Mouse (Mus musculus) heart, postnatal 14 days (tissue): ENCODE measurements at regions not wholly inside any gene's neighbourhood (a gene's known extent, or its start where the extent isn't known, plus 50 kb on each side); places are given as distances from the start of the nearest gene placed in this dataset.
A peak's percentile ranks its signal among the peaks of the same experiment; 100 is the strongest.

Experiments
- DNase-seq, 2 experiments: peaks; one replicate each; pipeline ENCODE4 v3.0.0; 2021 to 2022
- intact Hi-C: fragments of 180-260 bp; cut with DNase I; formaldehyde crosslinking; loops from one replicate; pipeline ENCODE4 v1.15.1; 2025

GRCm38 (mm10) chr8:87037620-87038380 is 152.7 kb upstream of the N4bp1 start:
- peak; percentile 3 to 8 for DNase-seq
- intact Hi-C loops, result no loop called here

GRCm38 (mm10) chr8:87035996-87036395 is 150.9 kb upstream of the N4bp1 start:
- intact Hi-C loops, result no loop called here
- no peak for DNase-seq

GRCm38 (mm10) chr8:87028171-87028570 is 143.1 kb upstream of the N4bp1 start:
- DNase-seq, result no peak
- intact Hi-C loops, result no loop called here

GRCm38 (mm10) chr8:87025946-87026345 is 140.9 kb upstream of the N4bp1 start:
- peak; percentile 3 for DNase-seq
- intact Hi-C loops, result no loop called here

GRCm38 (mm10) chr8:87019795-87020194 is 134.7 kb upstream of the N4bp1 start:
- DNase-seq, result no peak
- intact Hi-C loops, result no loop called here

GRCm38 (mm10) chr8:86975546-86975945 is 90.5 kb upstream of the N4bp1 start:
- intact Hi-C loops, result no loop called here
- no peak for DNase-seq

- DNase-seq, result no peak
- intact Hi-C loops, result no loop called here
Observed at GRCm38 (mm10) chr8:86971736-86972135, 86.7 kb upstream of the N4bp1 start.

- DNase-seq, result no peak
- intact Hi-C loops, result no loop called here
Observed at GRCm38 (mm10) chr8:86969051-86969450, 84.0 kb upstream of the N4bp1 start.

GRCm38 (mm10) chr8:86967891-86968311 is 82.8 kb upstream of the N4bp1 start:
- DNase-seq, result no peak
- intact Hi-C loops, result no loop called here

GRCm38 (mm10) chr8:86961218-86962195 is 76.4 kb upstream of the N4bp1 start:
- DNase-seq, result no peak
- intact Hi-C loops, result no loop called here
